Mouse (Mus musculus): ENCODE results near the gene Tab1.

DNA sequence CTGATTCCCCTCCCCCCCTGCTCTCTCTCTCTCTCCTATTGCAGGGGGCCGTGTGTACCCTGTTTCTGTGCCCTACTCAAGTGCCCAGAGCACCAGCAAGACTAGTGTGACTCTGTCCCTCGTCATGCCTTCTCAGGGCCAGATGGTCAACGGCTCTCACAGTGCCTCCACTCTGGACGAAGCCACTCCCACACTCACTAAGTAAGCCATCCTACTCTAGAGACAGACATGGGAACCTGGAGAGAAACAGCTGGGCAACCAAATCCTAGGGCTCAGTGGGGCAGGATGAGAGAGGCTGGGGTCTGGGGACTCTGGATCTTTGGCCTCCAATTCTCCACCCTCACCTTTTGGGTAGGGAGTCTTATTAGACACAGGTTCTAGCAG is 25.8 kb downstream of the Tab1 start:
- TF ChIP-seq CTCF (IDR thresholded peaks at IDR 0.05; ENCODE audit: extremely low read depth, insufficient read depth, low read length) (no peak), POLR2A (IDR thresholded peaks at IDR 0.05; ENCODE audit: extremely low read depth, insufficient read depth, low read length) (no peak)

Data from cortical plate, adult 2 months (tissue).